Mouse (Mus musculus): ENCODE data around the gene Stab2.

The Stab2 gene

GRCm38 (mm10) chr10:86889440-86889839 is 118.4 kb downstream of the Stab2 start:
- no peak for DNase-seq

GRCm38 (mm10) chr10:86886434-86886833 is 121.4 kb downstream of the Stab2 start:
- DNase-seq = no peak

GRCm38 (mm10) chr10:86881448-86881847 is 126.4 kb downstream of the Stab2 start:
- no peak for DNase-seq

GRCm38 (mm10) chr10:86880071-86880806 is 127.6 kb downstream of the Stab2 start:
- peak; percentile 7 to 50 for DNase-seq

- DNase-seq = no peak
These were observed 129.1 kb downstream of the Stab2 start for GRCm38 (mm10) chr10:86878721-86879120.

GRCm38 (mm10) chr10:86872591-86872990 is 135.2 kb downstream of the Stab2 start:
- DNase-seq = no peak

GRCm38 (mm10) chr10:86872121-86872520 is 135.7 kb downstream of the Stab2 start:
- DNase-seq = no peak

GRCm38 (mm10) chr10:86863429-86863828 is 144.4 kb downstream of the Stab2 start:
- DNase-seq = no peak

- no peak for DNase-seq
These were observed 145.3 kb downstream of the Stab2 start for GRCm38 (mm10) chr10:86862496-86862895.

GRCm38 (mm10) chr10:86860396-86860795 is 147.4 kb downstream of the Stab2 start:
- DNase-seq = no peak

GRCm38 (mm10) chr10:86853433-86853832 is 154.4 kb downstream of the Stab2 start:
- DNase-seq = no peak

GRCm38 (mm10) chr10:86852160-86852559 is 155.7 kb downstream of the Stab2 start:
- DNase-seq = no peak

GRCm38 (mm10) chr10:86849508-86849907 is 158.3 kb downstream of the Stab2 start:
- DNase-seq = no peak

GRCm38 (mm10) chr10:86849087-86849486 is 158.7 kb downstream of the Stab2 start:
- no peak for DNase-seq

GRCm38 (mm10) chr10:86846926-86847467 is 160.8 kb downstream of the Stab2 start:
- no peak for DNase-seq

GRCm38 (mm10) chr10:86842659-86843058 is 165.2 kb downstream of the Stab2 start:
- DNase-seq = no peak

- DNase-seq = no peak
These were observed 169.0 kb downstream of the Stab2 start for GRCm38 (mm10) chr10:86838827-86839226.

GRCm38 (mm10) chr10:86836784-86837183 is 171.0 kb downstream of the Stab2 start:
- peak in 1 of 2 experiments; percentile 34 for DNase-seq

- DNase-seq = no peak
These were observed 178.3 kb downstream of the Stab2 start for GRCm38 (mm10) chr10:86829515-86829914.

- DNase-seq = no peak
These were observed 179.3 kb downstream of the Stab2 start for GRCm38 (mm10) chr10:86828221-86829135.

- DNase-seq = no peak
These were observed 180.9 kb downstream of the Stab2 start for GRCm38 (mm10) chr10:86826929-86827328.

GRCm38 (mm10) chr10:86825871-86826522 is 181.8 kb downstream of the Stab2 start:
- peak; percentile 75 to 90 for DNase-seq

- DNase-seq = no peak
These were observed 183.0 kb downstream of the Stab2 start for GRCm38 (mm10) chr10:86824871-86825270.

Data from lung, postnatal 4 days (tissue).